Mouse (Mus musculus) embryo, embryonic 9.5 days (tissue): ENCODE data around the gene Bcl11b.
A peak's percentile ranks its signal among the peaks of the same experiment; 100 is the strongest.

Experiments
- DNase-seq: peaks from one replicate; pipeline ENCODE4 v3.0.0-alpha.2; 2017; ENCODE audit errors: extremely low spot score

Gene Bcl11b

DNA sequence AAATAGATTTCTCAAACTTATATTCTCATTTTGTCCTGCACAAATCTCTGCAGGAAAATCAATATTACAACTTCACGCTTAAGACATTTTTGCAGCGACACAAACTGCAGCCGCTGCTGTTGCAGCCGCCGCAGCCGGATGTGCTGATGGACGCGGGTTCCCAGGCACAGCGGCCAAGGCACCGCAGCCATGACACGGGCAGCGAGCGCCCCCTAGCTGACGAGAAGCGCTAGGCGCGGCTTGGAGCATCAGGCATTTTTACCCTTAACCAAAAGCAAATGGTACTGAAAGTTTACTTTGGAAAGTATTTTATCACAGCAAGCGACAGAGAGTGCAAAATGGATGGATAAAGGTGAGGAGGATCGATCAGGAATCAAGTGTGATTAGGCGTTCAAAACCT lies 4.7 kb downstream of the Bcl11b start:
- DNase-seq, result peak; percentile 83

DNA sequence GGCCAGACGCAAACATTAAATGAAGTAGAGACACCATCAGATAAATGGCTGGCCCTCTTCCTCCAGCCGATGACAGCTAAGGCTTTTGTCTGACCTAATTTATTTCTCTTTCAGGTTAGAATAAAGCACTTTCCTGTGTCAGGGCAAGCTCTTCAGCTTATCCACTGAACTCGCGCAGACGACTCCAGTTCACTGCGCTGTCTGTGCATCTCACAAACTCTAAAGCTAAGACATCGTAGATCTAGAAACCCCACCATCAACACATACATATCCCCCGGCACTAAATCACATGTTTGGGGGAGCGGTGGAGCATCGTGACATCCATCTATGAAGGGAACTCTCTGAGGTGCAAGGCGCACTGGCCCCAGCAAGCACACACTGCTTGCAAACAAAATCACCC lies 5.5 kb downstream of the Bcl11b start:
- DNase-seq, result no peak

DNA sequence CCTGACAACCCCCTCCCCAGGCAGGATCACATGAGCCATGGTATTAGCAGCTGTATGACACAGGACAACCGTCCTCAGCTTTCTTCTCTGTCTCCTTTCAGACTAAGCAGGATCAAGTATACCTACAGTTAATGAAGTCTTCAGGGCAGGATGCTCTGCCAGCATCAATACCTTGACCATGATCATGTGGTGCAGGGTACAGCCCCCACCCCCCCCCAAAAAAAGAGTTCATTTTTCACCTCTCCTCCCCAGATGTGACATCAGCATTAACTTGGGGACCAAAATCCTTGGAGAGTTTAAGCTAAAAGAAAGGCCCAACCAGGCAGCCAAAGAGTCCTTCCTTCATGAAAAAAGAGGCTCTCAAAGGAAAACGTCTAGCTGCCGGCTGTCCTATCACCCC lies 6.2 kb downstream of the Bcl11b start:
- no peak for DNase-seq

DNA sequence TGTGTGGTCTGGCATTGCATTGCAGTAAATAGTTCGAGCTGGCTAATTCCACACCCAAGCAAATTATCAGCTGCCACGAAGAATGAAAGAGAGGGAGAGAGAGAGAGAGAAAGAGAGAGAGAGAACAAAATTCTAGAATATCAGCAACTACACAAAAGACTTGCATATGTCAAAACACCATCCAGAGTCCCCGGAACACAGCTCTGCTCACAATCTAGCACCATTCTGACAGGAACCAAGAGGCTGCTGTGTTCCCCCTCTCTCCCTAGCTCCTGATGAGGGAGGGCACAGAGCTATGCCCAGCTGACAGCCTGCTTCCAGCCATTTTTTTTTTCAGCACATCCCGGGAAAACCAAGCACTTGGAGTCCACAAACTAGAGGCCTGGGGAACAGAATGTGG lies 6.6 kb downstream of the Bcl11b start:
- no peak for DNase-seq

DNA sequence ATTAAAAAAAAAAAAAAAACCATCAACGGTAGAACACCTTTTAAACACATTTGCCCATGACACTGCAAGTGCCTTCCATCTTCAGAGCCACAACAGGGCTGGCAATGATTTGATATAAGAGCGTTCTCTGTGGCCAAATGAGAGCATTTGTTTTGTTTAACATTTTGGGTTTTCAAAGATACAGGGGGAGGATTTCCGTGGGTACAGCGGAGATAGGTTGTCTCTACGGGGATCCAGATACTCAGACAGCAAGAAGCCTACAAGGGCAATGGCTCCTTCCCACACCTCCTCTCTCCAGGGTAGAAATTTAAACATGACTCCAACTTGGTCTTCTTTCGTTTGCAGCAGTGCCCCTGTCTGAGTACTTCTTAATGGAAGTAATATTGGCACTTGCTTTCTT lies 7.2 kb downstream of the Bcl11b start:
- DNase-seq, result no peak

DNA sequence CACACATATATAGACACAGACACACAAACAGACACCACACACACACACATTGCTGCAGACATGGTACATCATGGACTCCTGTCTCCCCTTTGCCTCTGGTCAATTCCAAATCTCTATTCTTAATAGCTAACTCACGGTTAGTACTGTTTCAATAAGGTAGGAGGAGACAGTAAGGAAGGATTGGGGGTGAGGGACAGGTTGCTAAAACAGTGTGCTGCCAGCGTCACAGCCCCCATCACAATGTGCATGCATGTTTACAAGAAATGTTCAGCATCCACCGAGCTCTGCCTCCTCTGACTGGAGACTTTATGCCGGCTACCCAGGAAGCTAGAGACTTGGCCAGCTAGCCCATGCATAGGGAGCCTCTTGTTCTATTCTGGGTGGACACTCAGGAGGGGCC lies 9.0 kb downstream of the Bcl11b start:
- no peak for DNase-seq

DNA sequence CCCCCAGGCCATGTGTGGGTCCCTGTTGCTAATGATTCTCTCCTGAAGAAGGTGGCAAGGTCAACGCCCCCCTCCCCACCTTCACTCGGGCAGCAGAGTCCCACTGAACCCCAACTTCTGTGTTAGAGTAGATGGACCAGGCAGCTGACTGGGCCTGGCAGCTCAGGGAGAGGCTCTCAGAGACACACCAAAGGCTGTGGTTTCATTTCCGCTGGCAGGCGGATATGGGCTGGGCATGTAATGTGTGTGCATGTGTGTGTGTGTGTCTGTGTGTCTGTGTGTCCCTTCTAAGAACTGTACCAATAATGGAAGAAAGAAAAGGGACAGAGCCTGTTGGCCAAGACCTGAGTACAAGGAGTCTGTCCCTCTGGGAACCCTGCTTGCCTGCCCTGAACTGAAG lies 10.4 kb downstream of the Bcl11b start:
- DNase-seq, result no peak

DNA sequence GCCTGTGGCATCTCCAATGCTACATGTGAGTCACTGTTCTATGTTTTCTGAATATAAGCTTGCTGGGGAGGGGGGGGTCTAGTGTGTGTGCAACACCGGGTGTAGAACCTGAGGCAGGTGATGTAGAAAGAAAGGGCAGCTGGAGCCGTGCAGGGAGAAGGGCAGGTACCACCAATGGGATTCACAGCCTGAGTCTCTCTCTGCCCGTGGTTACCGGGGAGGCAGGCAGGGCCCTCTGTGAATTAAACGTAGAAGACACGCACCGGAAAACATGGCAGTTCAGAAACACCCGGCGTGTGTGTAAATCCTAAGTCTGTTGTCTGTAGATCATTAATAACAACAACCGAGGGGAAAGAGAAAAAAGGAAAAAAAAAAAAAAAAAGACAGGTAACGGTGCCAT lies 12.2 kb downstream of the Bcl11b start:
- DNase-seq, result no peak

DNA sequence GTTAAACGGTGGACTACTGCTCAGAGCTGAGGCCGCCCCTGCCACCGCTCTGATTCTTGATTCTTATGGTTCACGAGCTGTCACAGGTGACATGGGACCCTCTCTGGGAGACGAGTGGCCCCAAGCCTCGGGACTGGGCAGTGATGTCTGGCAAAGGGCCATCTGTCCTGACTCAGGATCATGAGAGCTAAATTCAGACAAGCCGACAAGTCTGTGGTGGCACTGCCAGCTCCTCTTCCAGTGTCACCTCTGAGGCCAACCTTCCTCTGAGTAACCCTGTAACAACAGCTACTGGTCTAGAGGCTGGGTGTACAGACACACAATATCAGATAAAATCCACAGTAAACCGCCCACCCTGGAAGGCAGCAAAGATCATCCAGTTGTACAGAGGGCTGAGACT lies 20.2 kb downstream of the Bcl11b start:
- no peak for DNase-seq

DNA sequence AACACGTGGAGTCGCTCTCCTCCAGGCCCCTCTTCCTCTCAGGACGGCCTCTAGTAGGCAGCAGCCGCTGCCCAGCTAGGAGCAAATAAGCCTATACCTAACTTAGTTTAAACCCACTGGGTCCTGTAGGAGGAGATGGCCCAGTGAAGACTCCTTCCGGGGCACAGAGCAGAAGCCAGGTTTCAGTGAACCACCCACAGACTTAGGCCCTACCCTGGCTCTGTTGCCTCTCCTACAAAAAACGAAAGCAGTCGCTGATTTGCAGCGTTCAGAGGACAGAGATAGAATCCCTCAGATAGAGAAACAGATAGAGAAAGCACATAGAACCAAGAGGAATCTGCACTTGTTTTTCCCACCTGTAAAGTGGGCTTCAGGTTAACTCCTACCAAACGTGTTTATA lies 21.1 kb downstream of the Bcl11b start:
- no peak for DNase-seq

DNA sequence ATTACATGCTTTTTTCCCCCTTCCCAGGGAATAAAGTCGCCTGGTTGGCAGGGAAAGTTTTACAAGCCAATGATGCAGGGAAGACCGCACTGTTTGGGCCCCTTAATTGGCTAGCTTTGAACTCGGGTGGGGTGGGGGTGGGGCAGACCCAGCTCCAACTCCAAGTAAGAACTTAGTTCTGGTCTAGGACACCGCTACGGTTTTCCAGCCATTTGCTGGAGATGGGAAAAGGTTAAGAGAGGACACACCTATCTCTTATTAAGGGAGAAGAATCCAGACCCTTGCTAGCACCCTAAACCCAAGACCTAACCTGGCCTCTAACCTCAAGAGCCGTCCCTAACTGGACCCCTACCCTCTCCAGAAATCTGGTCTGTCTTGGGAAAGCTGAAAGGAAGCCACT lies 22.2 kb downstream of the Bcl11b start:
- DNase-seq, result no peak

DNA sequence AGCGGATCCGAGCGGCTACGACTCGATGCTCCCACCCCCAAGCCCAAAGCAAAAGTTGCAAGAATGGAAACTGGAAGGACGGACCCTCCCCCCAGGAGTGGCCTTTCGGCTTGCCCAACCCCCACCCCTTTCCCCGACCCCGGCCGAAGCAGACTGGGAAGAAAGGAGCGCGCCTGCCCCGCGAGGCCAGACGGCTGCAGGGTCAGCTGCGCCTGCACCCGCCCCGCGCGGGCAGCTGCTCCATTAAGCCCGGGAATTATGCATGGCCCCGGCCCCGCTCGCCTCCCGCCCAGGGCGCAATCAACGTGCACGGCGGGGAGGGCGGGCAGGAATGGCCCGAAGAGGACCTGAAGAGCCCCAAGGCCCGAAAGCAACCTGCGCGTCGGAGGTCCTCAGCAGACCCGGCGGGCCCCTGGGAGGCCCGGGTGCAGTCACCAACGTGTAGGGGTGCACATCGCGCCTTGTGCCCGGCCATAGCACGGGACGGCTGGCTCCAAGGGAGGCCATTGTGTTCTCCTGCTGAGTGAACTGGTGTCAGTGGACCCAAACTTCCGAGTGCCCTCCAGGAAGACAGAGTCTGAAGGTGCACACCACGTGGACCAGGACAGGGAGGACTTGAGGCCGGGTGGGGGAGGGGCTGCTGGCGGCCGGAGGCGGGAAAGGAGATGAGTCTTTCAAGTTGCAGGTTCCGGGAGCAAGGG lies 23.0 kb downstream of the Bcl11b start:
- DNase-seq, result peak; percentile 87

DNA sequence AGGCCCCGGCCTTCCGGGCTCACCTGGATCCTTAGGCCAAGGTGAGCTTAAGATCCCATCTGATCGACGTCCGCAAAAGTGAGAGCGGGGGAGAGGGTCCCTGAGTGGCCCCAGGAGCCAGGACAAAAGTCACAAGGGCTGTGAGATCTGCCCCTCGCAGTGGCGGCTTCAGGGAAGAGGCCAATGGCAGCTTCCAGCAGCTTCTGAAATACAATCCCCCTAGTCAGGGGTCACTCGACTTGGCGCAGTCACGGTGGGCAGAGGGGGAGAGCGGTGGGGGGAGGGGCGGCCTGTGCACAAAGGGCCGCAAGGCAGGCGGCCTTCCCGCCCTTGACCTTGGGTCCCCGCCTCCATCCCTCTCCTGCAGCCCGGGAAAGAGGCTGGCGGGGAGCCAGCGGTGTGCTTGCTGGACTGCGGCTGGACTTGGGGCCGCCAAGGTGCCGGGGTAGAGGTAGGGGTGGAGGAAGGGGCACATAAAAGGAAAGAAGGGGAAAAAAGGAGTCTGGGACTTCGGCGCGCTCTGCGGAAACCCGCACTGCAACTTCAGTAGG lies 23.6 kb downstream of the Bcl11b start:
- DNase-seq, result peak; percentile 86

DNA sequence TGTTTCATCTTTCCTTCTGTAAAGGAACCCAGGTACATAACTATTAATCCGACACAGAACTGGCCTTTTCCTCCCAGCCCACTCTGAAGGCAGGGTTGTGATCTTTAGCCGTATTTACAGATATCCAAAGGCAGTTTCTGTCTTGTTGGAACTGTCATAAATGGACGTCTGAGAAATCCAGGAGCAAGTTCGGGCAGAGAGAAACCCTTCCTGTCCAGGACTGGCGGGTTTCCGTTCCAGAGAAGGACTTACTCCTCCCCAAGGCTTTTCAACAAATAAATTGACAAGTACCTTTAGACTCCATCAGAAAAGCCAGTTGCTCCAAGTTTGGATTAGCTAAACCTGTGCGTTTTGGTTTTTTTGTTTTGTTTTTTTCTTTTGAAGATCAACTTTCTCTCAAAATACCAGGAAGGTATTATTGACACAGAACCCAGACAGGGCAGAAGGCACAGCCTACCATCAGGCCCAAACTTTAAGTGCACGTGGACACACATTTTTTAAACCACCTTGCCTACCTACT lies 24.6 kb downstream of the Bcl11b start:
- DNase-seq, result no peak

DNA sequence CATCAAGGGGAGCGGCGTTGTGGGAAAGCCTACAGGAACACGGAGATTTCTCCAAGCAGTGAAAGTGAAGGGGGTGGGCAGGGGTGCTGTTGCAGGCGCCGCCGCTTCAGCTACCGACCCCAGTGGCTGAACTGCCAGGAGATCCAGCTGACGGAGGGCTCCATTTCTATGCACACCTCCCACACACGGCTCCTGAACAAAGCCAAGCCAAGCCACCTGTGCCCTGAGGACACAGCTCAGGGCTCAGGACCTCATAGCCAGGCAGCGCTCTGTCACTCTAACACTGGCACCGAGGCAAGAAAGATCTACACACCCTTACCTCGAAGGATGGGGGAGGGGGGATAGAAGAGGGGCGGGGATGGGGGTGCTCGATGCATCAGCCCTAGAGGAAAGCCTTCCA lies 25.3 kb downstream of the Bcl11b start:
- DNase-seq, result no peak

DNA sequence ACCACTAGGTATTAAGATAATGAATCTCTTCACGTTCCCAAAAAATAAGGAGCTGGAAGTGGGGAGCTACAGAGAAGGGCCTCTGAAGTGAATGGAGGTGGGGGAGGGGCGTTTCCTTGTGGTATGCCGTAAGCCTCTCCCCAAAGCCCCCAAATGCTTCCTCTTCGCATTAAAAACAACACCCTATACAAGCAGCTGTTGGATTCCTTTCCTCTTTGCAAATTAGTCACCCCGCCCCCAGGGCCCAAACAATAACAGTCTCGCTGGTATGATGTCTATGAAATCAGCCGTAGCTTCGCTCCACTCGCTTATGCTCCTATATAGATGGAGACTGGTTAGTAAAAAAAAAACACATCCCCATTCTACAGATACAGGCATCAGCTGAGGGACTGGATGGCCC lies 25.9 kb downstream of the Bcl11b start:
- no peak for DNase-seq

DNA sequence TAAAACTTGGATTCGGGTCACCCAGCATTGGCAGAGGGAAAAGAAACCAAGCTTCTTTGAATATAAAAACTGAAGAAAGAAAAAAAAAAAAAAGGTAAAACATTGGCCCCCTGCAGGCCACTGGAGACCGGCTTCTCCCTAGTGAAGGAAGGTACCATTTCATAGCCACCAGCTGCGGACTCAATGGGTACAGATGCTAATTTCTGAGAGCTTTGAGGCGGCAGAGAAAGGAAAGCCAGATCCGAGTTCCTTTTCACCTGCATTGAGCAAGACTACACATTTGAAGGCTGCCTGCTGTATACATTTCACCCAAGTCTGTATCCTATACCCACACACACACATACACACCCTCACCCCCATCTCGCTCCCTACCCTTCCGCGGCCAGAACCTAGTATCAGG lies 26.3 kb downstream of the Bcl11b start:
- DNase-seq, result no peak

DNA sequence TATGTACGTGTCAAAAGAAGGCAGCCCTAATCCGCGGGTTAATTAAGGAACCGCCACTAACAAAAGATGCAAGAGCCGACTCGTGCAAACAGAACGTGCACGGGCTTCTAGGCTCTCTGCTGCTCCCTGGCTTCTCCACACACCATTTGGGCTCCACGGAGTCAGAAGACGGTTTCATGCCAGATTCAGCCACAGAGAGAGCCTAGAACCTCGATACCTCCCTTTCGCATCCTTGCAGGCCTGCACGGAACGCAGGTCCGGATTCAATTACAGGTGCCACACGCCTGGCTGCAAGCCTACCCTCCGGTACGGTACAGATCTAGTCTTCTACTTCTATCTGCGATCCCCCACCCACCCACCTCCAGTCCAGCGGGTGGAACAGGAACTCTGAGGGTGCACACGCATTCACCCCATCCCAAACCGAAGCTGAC lies 26.8 kb downstream of the Bcl11b start:
- DNase-seq, result no peak

DNA sequence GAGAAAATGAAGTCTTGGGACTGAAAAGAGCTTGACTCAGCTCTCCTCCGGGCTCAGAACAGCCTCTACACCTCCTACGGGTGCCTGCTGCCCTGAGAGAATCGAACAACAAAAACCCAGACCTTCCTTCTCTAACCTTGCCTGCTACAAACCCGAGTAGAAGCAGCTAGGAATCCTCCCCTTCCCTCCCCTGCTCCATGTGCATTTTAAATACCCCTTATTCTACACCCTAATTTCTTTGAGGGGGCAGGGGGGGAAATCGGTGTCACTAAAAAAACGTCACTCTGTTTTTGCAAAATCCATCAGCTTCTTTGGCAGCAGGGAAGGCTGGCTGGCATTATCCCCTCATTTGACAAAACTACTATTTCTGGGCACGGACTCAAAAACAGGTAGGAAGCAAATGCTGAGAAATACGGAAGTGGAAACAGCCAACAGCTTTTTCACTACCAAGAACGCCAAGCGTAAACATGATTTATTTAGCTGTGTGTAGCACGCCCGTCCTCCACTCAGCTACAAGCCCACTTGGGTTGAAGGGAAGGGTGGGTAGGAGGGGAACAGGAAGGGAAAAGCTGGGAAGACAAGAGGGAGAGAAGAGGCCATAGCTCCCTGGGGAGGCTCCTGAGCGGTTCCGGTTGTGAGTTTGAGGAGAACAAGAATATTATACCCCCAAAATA lies 27.4 kb downstream of the Bcl11b start:
- no peak for DNase-seq

DNA sequence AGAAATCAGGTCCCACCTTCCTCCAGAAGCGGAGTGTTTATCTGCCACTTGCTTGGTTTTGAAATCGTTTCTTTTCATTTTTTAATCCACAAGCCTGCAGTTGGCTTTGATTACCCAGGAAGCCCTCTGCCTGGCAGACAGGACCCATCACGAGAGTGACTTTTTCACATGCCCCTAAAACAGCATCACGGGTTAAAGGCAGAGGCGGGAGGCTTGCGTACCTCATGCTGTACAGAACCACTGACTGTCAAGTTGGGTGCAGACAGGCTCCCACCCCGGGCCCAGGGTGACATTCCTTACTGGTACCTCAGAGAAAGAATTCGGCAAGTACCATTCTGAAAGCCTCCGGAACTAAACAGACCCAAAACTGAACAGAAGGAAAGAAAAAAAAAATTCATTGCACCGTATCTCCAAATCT lies 27.9 kb downstream of the Bcl11b start:
- no peak for DNase-seq

DNA sequence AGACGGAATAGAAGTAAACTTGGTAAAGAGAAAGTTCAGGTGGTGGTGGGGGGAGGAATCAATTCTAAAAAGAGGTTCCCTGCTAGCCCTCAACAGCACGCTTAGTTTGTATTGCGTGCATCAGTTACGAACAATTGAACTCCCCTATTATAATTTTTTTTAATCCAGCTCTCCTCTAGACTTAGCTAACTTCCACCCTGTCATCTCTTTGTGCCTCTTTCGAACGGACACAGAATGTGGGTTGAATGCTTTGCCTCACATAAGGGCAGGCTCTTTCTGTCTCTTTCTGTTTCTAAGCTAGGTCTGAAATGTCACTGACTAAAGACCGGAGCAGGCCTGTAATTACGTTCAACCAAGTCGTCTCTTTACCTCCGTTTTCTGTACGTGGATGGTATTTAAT lies 28.9 kb downstream of the Bcl11b start:
- DNase-seq, result no peak

DNA sequence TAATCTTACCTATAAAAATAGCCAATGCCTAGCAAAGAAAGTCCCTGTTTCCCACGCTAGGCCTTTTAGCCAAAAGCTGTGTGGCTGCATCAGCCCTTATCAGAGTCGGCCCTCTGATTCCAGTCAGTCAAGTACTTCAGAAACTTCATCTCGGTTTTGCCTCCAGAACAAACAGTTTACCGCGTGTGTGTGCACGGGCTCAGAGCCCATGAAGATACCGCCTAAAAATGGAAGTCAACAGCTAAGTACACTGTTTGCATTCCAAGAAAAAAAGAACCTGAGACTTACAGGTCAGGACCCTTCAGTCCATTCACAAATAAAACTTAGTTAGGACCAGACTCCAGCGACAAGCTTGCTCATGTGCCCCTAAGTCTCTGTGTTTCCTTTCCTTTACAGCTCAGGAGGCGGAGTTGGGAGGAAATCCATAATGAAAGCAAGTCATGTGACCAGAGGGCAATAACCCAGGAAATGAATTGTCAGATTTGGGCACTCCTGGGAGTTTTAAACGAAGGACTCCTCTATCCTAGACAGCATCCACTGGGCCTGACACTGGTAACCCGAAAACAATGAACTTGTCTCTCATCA lies 29.8 kb downstream of the Bcl11b start:
- DNase-seq, result no peak
